Mouse (Mus musculus) testis, adult 2 months (tissue): ENCODE results near the gene Mrps18b.
A peak's percentile ranks its signal among the peaks of the same experiment; 100 is the strongest.

ENCODE experiments used
- CTCF ChIP-seq: fragments of 200-500 bp; IDR thresholded peaks from 2 replicates; pipeline ENCODE4 v1.5.1; 2012; ENCODE audit warnings: low read depth, mild to moderate bottlenecking, inconsistent platforms, low read length, moderate library complexity; ENCODE audit not compliant: control insufficient read depth, insufficient read depth, insufficient replicate concordance
- POLR2A ChIP-seq: fragments of 200-500 bp; IDR thresholded peaks from 2 replicates; pipeline ENCODE4 v1.6.1; 2012; ENCODE audit warnings: low read depth, mild to moderate bottlenecking, inconsistent platforms, low read length, moderate library complexity; ENCODE audit not compliant: control insufficient read depth

- TF ChIP-seq CTCF: no peak
- peak; percentile 35; the same call in 1 of the 2 replicates for TF ChIP-seq POLR2A
Observed at GRCm38 (mm10) chr17:35865481-35866280, 50.5 kb downstream of the Mrps18b start, which contains the start of gene Ppp1r18.
